Mouse (Mus musculus) heart, embryonic 11.5 days (tissue): ENCODE measurements around the gene Obsl1. TPM values are rescaled to one million over a fixed set of nuclear protein-coding genes. Genes with fewer than 3 reads are reported as not detected.

Experiments used
- ATAC-seq: fragments of 200-750 bp; cut with Nextera tagmentation; replicated peaks from 2 replicates; pipeline ENCODE4 v1.8.0; 2017; ENCODE audit warnings: moderate library complexity; ENCODE audit not compliant: insufficient number of reproducible peaks, low FRiP score, low TSS enrichment
- H3K27ac ChIP-seq: fragments of 300-500 bp; sonication (generic); 2 replicates; pipeline ENCODE4 v1.5.1; 2014; ENCODE audit warnings: mild to moderate bottlenecking, low read depth, low read length
- H3K27me3 ChIP-seq: fragments of 300-500 bp; sonication (generic); 2 replicates; pipeline ENCODE4 v1.6.1; 2014; ENCODE audit warnings: mild to moderate bottlenecking, low read length, mixed read lengths; ENCODE audit not compliant: control insufficient read depth, insufficient read depth
- H3K36me3 ChIP-seq: fragments of 300-500 bp; sonication (generic); 2 replicates; pipeline ENCODE4 v1.6.1; 2014; ENCODE audit warnings: mild to moderate bottlenecking, low read length, moderate library complexity, mixed read lengths; ENCODE audit not compliant: control insufficient read depth, insufficient read depth
- H3K4me1 ChIP-seq: fragments of 300-500 bp; sonication (generic); 2 replicates; pipeline ENCODE4 v1.6.1; 2014; ENCODE audit warnings: low read length; ENCODE audit not compliant: control insufficient read depth, insufficient read depth
- H3K4me2 ChIP-seq: fragments of 300-500 bp; sonication (generic); 2 replicates; pipeline ENCODE4 v1.6.1; 2014; ENCODE audit warnings: mild to moderate bottlenecking, moderate library complexity
- H3K4me3 ChIP-seq: fragments of 300-500 bp; sonication (generic); 2 replicates; pipeline ENCODE4 v1.5.1; 2014; ENCODE audit warnings: low read depth, low read length
- H3K9ac ChIP-seq: fragments of 300-500 bp; sonication (generic); 2 replicates; pipeline ENCODE4 v1.6.1; 2014; ENCODE audit warnings: mild to moderate bottlenecking, low read depth, low read length, moderate library complexity
- H3K9me3 ChIP-seq: fragments of 300-500 bp; sonication (generic); replicated peaks from 2 replicates; pipeline ENCODE4 v1.6.1; 2016; ENCODE audit warnings: low read length; ENCODE audit not compliant: control insufficient read depth
- WGBS: fragments of 180-500 bp; shearing (Covaris S2); extraction: QIAGEN DNeasy Blood & Tissue Kit; methylation state at CpG from one replicate; pipeline ENCODE4 v1.1.7; 2014; ENCODE audit not compliant: insufficient replicate concordance; 5-methylcytosine and 5-hydroxymethylcytosine counted together
- polyA plus RNA-seq: library from polyadenylated mRNA; unstranded; fragments of >200 nt; fragmentation: Nextera tagmentation; extraction: Ambion mirVana; gene quantifications from 2 replicates; pipeline ENCODE4 v1.2.1, GENCODE M21; 2014

The Obsl1 gene
- polyA plus RNA-seq, 1 experiment from 2014 or later, result 98.8 TPM

GRCm38 (mm10) chr1:75487040-75487404 is 19.2 kb downstream of the Obsl1 start:
- no peak overlapping the region; the same call in 1 of the 2 replicates for H3K9ac ChIP-seq
- ATAC-seq, result no peak
- peaks cover 62% of the 10 kb centered on the region for H3K27me3 ChIP-seq
- peak overlapping the region; percentile 52 for H3K4me3 ChIP-seq
- peaks cover 14% of the 10 kb centered on the region for H3K4me1 ChIP-seq
- H3K36me3 ChIP-seq, result peaks cover 22% of the 10 kb centered on the region; the same call in 1 of the 2 replicates
- H3K27ac ChIP-seq, result no peak overlapping the region
- no peaks in the 10 kb centered on the region for H3K9me3 ChIP-seq
- H3K4me2 ChIP-seq, result peak overlapping the region; percentile 69
- WGBS, result 8% methylated on average over 13 of the region's 13 CpGs

- ATAC-seq, result no peak
- peaks cover 14% of the 10 kb centered on the region for H3K4me1 ChIP-seq
- peak overlapping the region; percentile 69; the same call in 1 of the 2 replicates for H3K4me2 ChIP-seq
- peaks cover 66% of the 10 kb centered on the region for H3K27me3 ChIP-seq
- no peak overlapping the region for H3K27ac ChIP-seq
- 14% methylated on average over 24 of the region's 24 CpGs for WGBS
- H3K9me3 ChIP-seq, result no peaks in the 10 kb centered on the region
- H3K4me3 ChIP-seq, result no peak overlapping the region
- no peak overlapping the region; the same call in 1 of the 2 replicates for H3K9ac ChIP-seq
- peaks cover 18% of the 10 kb centered on the region; the same call in 1 of the 2 replicates for H3K36me3 ChIP-seq
These were observed 19.7 kb downstream of the Obsl1 start for GRCm38 (mm10) chr1:75486561-75486960.

GRCm38 (mm10) chr1:75480735-75481134 is 25.5 kb downstream of the Obsl1 start:
- Histone ChIP-seq H3K4me3 (no peak overlapping the region), H3K36me3 (peaks cover 10% of the 10 kb centered on the region), H3K27me3 (peaks cover 56% of the 10 kb centered on the region), H3K9ac (no peak overlapping the region), H3K4me1 (peaks cover 27% of the 10 kb centered on the region), H3K4me2 (no peak overlapping the region), H3K9me3 (no peaks in the 10 kb centered on the region), H3K27ac (no peak overlapping the region)
- WGBS, result 77% methylated on average over 7 of the region's 7 CpGs
- ATAC-seq, result no peak

- Histone ChIP-seq H3K27ac (no peak overlapping the region), H3K36me3 (peaks cover 17% of the 10 kb centered on the region), H3K27me3 (peaks cover 55% of the 10 kb centered on the region), H3K4me2 (peak overlapping the region; percentile 83), H3K9ac (no peak overlapping the region), H3K4me1 (peaks cover 27% of the 10 kb centered on the region), H3K4me3 (no peak overlapping the region; the same call in 1 of the 2 replicates), H3K9me3 (no peaks in the 10 kb centered on the region)
- no peak for ATAC-seq
- WGBS, result 19% methylated on average over 13 of the region's 13 CpGs
These were observed 26.2 kb downstream of the Obsl1 start for GRCm38 (mm10) chr1:75480036-75480435.

GRCm38 (mm10) chr1:75479635-75479989 is 26.6 kb downstream of the Obsl1 start:
- no peaks in the 10 kb centered on the region for H3K9me3 ChIP-seq
- no peak for ATAC-seq
- peaks cover 27% of the 10 kb centered on the region for H3K4me1 ChIP-seq
- H3K27ac ChIP-seq, result no peak overlapping the region
- H3K4me3 ChIP-seq, result peak overlapping the region; percentile 90
- H3K27me3 ChIP-seq, result peaks cover 54% of the 10 kb centered on the region
- peak overlapping the region; percentile 83 for H3K4me2 ChIP-seq
- peaks cover 21% of the 10 kb centered on the region for H3K36me3 ChIP-seq
- H3K9ac ChIP-seq, result no peak overlapping the region
- 1% methylated on average over 21 of the region's 24 CpGs for WGBS

- Histone ChIP-seq H3K27me3 (peaks cover 49% of the 10 kb centered on the region), H3K36me3 (peaks cover 22% of the 10 kb centered on the region), H3K27ac (peak within 1 kb of the TSS; percentile 82), H3K4me3 (peak within 1 kb of the TSS; percentile 90), H3K4me1 (peaks cover 27% of the 10 kb centered on the region), H3K9ac (peak within 1 kb of the TSS; percentile 77), H3K4me2 (peak within 1 kb of the TSS; percentile 83), H3K9me3 (no peaks in the 10 kb centered on the region)
- peak; percentile 86 for ATAC-seq
- under 1% methylated on average over 72 of the region's 76 CpGs for WGBS
These were observed 27.2 kb downstream of the Obsl1 start, which contains the start of the genes Chpf and Tmem198 for GRCm38 (mm10) chr1:75478916-75479634. TSS of gene Chpf (minus strand) at chr1:75479307. TSS of gene Tmem198 (plus strand) at chr1:75479532.

- under 1% methylated on average over 20 of the region's 25 CpGs for WGBS
- peak; percentile 20; the same call in 1 of the 2 replicates for ATAC-seq
- Histone ChIP-seq H3K36me3 (peaks cover 22% of the 10 kb centered on the region), H3K4me1 (peaks cover 27% of the 10 kb centered on the region), H3K9me3 (no peaks in the 10 kb centered on the region), H3K27ac (peak overlapping the region; percentile 82), H3K27me3 (peaks cover 43% of the 10 kb centered on the region), H3K4me3 (peak overlapping the region; percentile 90), H3K4me2 (peak overlapping the region; percentile 83), H3K9ac (peak overlapping the region; percentile 77)
These were observed 27.8 kb downstream of the Obsl1 start for GRCm38 (mm10) chr1:75478497-75478896.

GRCm38 (mm10) chr1:75477966-75478290 is 28.3 kb downstream of the Obsl1 start:
- H3K36me3 ChIP-seq, result peaks cover 22% of the 10 kb centered on the region
- no peak overlapping the region for H3K27ac ChIP-seq
- H3K9me3 ChIP-seq, result no peaks in the 10 kb centered on the region
- WGBS, result 40% methylated on average over 3 of the region's 3 CpGs
- H3K27me3 ChIP-seq, result peaks cover 39% of the 10 kb centered on the region
- peak overlapping the region; percentile 90 for H3K4me3 ChIP-seq
- H3K4me2 ChIP-seq, result peak overlapping the region; percentile 83
- peak overlapping the region; percentile 22; the same call in 1 of the 2 replicates for H3K9ac ChIP-seq
- no peak for ATAC-seq
- peaks cover 27% of the 10 kb centered on the region for H3K4me1 ChIP-seq
